Mouse (Mus musculus) erythroblast, embryonic 14.5 days (primary cell): ENCODE data around the gene Ldlrad1. TPM values are rescaled to one million over a fixed set of nuclear protein-coding genes. Genes with fewer than 3 reads are reported as not detected.

Source experiments
- H3K27me3 ChIP-seq: 2 replicates; pipeline ENCODE4 v1.6.1; 2012; ENCODE audit warnings: inconsistent platforms; ENCODE audit not compliant: control insufficient read depth
- H3K36me3 ChIP-seq: 2 replicates; pipeline ENCODE4 v1.6.1; 2012; ENCODE audit warnings: mild to moderate bottlenecking, inconsistent platforms; ENCODE audit not compliant: control insufficient read depth
- H3K4me1 ChIP-seq: 2 replicates; pipeline ENCODE4 v1.6.1; 2012; ENCODE audit warnings: inconsistent platforms; ENCODE audit not compliant: control insufficient read depth
- H3K4me3 ChIP-seq: replicated peaks from 2 replicates; pipeline ENCODE3; 2012; ENCODE audit warnings: moderate library complexity, mild to moderate bottlenecking, inconsistent platforms
- H3K9me3 ChIP-seq: 2 replicates; pipeline ENCODE4 v1.6.1; 2012; ENCODE audit warnings: low read length, inconsistent platforms, mixed read lengths; ENCODE audit not compliant: control insufficient read depth
- GATA1 ChIP-seq: IDR thresholded peaks from 2 replicates; pipeline ENCODE4 v1.6.1; 2012; ENCODE audit warnings: low read length, inconsistent platforms, mixed read lengths
- TAL1 ChIP-seq: IDR thresholded peaks from 3 replicates; pipeline ENCODE4 v1.6.1; 2012; ENCODE audit warnings: low read length, inconsistent platforms, mixed read lengths
- polyA plus RNA-seq: library from polyadenylated mRNA; stranded (reverse); fragments of >175 nt; gene quantifications from 2 replicates; pipeline ENCODE4 v1.2.3, GENCODE M21; 2012

Ldlrad1 gene
- polyA plus RNA-seq, 1 experiment = not detected

- Histone ChIP-seq H3K9me3 (no peaks in the 10 kb centered on the region), H3K4me1 (peaks cover 10% of the 10 kb centered on the region), H3K27me3 (no peaks in the 10 kb centered on the region), H3K36me3 (peaks cover 95% of the 10 kb centered on the region), H3K4me3 (no peak overlapping the region)
- TF ChIP-seq GATA1 = no peak
- TF ChIP-seq TAL1 = no peak
Observed at GRCm38 (mm10) chr4:107203001-107203400, 6.0 kb upstream of the Ldlrad1 start.

- H3K4me1 ChIP-seq = peaks cover 24% of the 10 kb centered on the region
- H3K27me3 ChIP-seq = no peaks in the 10 kb centered on the region
- peaks cover 70% of the 10 kb centered on the region for H3K36me3 ChIP-seq
- H3K9me3 ChIP-seq = no peaks in the 10 kb centered on the region
- TF ChIP-seq GATA1 (no peak), TAL1 (no peak)
- no peak overlapping the region for H3K4me3 ChIP-seq
Observed at GRCm38 (mm10) chr4:107207016-107207415, 2.0 kb upstream of the Ldlrad1 start.

- TF ChIP-seq GATA1 = no peak
- TF ChIP-seq TAL1 = no peak
- Histone ChIP-seq H3K36me3 (peaks cover 35% of the 10 kb centered on the region), H3K27me3 (no peaks in the 10 kb centered on the region), H3K4me3 (no peak overlapping the region), H3K9me3 (no peaks in the 10 kb centered on the region), H3K4me1 (peaks cover 16% of the 10 kb centered on the region)
Observed at GRCm38 (mm10) chr4:107210483-107211097, 1.6 kb downstream of the Ldlrad1 start.

GRCm38 (mm10) chr4:107211465-107211864, 2.5 kb downstream of the Ldlrad1 start:
- H3K9me3 ChIP-seq = no peaks in the 10 kb centered on the region
- no peak overlapping the region for H3K4me3 ChIP-seq
- TF ChIP-seq GATA1 = no peak
- H3K4me1 ChIP-seq = peaks cover 25% of the 10 kb centered on the region
- peaks cover 31% of the 10 kb centered on the region for H3K36me3 ChIP-seq
- no peaks in the 10 kb centered on the region for H3K27me3 ChIP-seq

- TF ChIP-seq TAL1 (no peak), GATA1 (no peak)
- peaks cover 26% of the 10 kb centered on the region for H3K36me3 ChIP-seq
- H3K9me3 ChIP-seq = no peaks in the 10 kb centered on the region
- H3K4me3 ChIP-seq = no peak overlapping the region
- no peaks in the 10 kb centered on the region for H3K27me3 ChIP-seq
- peaks cover 30% of the 10 kb centered on the region for H3K4me1 ChIP-seq
Observed at GRCm38 (mm10) chr4:107211936-107212335, 3.0 kb downstream of the Ldlrad1 start.

- peaks cover 45% of the 10 kb centered on the region for H3K4me1 ChIP-seq
- no peak overlapping the region for H3K4me3 ChIP-seq
- TF ChIP-seq GATA1 (no peak), TAL1 (no peak)
- no peaks in the 10 kb centered on the region for H3K27me3 ChIP-seq
- peaks cover 15% of the 10 kb centered on the region for H3K36me3 ChIP-seq
- H3K9me3 ChIP-seq = no peaks in the 10 kb centered on the region
Observed at GRCm38 (mm10) chr4:107213279-107214011, 4.5 kb downstream of the Ldlrad1 start.

- Histone ChIP-seq H3K27me3 (no peaks in the 10 kb centered on the region), H3K4me3 (peak overlapping the region; percentile 48), H3K4me1 (peaks cover 54% of the 10 kb centered on the region), H3K9me3 (no peaks in the 10 kb centered on the region), H3K36me3 (peaks cover 7% of the 10 kb centered on the region; the same call in 1 of the 2 replicates)
- TF ChIP-seq TAL1 (peak; percentile 87), GATA1 (peak; percentile 60)
Observed at GRCm38 (mm10) chr4:107217574-107217973, 8.6 kb downstream of the Ldlrad1 start.

- Histone ChIP-seq H3K36me3 (peaks cover 3% of the 10 kb centered on the region; the same call in 1 of the 2 replicates), H3K9me3 (no peaks in the 10 kb centered on the region), H3K4me1 (peaks cover 59% of the 10 kb centered on the region), H3K27me3 (no peaks in the 10 kb centered on the region), H3K4me3 (no peak overlapping the region)
- no peak for TF ChIP-seq GATA1
- no peak for TF ChIP-seq TAL1
Observed at GRCm38 (mm10) chr4:107221524-107221923, 12.5 kb downstream of the Ldlrad1 start.

GRCm38 (mm10) chr4:107223225-107224204, 14.5 kb downstream of the Ldlrad1 start:
- H3K4me3 ChIP-seq = no peak overlapping the region

More at GRCm38 (mm10) chr4:107223225-107224204, 14.5 kb downstream of the Ldlrad1 start:
- TF ChIP-seq GATA1 = no peak
- TF ChIP-seq TAL1 = no peak
- H3K4me1 ChIP-seq = peaks cover 39% of the 10 kb centered on the region
- H3K9me3 ChIP-seq = no peaks in the 10 kb centered on the region
- peaks cover 2% of the 10 kb centered on the region; the same call in 1 of the 2 replicates for H3K36me3 ChIP-seq
- H3K27me3 ChIP-seq = no peaks in the 10 kb centered on the region
